Mouse (Mus musculus) layer of hippocampus, adult 9-11 months (tissue): ENCODE measurements at regions not wholly inside any gene's neighbourhood (a gene's known extent, or its start where the extent isn't known, plus 50 kb on each side); places are given as distances from the start of the nearest gene placed in this dataset.
A peak's percentile ranks its signal among the peaks of the same experiment; 100 is the strongest.

Source experiments
- DNase-seq: peaks from one replicate; pipeline ENCODE4 v3.0.0; 2022

- DNase-seq = no peak
These were observed 551.3 kb upstream of the Tenm3 start for GRCm38 (mm10) chr8:49395029-49395428.

GRCm38 (mm10) chr8:49389525-49389924, 545.8 kb upstream of the Tenm3 start:
- DNase-seq = no peak

DNA sequence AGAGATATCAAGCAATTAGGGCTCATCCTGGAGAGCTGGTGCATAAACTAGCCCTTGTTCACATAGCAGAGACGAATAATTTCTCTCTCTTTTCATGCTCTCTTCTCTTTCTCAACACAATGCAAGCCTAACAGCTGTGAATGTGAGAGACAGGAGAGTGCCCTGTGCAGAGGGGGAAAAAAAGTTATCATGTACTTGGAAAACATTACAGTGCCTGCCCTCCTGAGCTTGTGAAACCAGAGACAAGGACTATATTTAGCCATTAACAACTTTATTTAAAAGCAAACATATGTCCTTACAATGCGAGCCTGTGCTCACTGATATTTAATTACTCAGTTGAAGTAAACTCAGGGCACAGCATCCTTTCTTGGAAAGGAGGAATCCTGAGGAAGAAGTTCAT, 543.8 kb upstream of the Tenm3 start:
- no peak for DNase-seq

- DNase-seq = no peak
These were observed 528.9 kb upstream of the Tenm3 start for GRCm38 (mm10) chr8:49372686-49373085.

GRCm38 (mm10) chr8:49362682-49363081, 518.9 kb upstream of the Tenm3 start:
- no peak for DNase-seq

DNA sequence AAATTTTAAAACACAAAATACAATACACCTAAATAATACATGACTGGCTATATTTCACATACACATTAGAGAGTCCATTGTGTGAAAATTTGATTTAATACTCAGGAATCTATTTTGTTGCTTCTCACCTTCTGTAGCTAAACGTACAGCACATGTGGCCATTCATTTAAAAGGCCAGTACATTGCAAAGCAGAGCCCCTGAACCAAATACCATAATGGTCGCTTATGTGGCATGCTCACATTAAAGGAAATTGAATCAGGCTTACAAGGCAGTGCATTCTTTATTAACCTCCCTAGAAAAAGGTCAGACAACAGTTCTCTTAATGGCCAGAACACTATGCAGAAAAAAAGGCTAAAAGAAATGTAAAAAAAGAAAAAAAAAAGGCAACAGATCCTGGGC, 517.7 kb upstream of the Tenm3 start:
- DNase-seq = no peak

DNA sequence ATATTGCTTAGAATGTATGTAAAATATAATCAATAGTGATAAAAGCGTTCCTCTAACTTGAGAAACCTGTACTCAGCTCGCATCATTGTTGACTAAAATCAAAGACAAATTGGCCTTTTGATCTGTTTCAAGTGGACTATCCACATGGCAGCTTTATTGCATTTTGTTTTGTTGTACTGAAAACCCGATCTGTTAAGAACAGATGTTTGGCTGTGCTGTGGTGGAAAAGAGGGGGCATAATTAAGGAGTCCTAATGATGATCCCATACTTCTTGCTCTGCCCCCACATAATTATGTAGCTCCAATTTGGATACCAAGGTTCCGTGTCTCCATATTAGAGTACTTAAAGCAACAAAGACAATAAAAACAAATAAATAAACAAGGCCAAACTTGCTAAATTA, 516.4 kb upstream of the Tenm3 start:
- DNase-seq = no peak

- DNase-seq = no peak
These were observed 515.9 kb upstream of the Tenm3 start for GRCm38 (mm10) chr8:49359671-49360070.

GRCm38 (mm10) chr8:49348602-49349001, 504.9 kb upstream of the Tenm3 start:
- no peak for DNase-seq

DNA sequence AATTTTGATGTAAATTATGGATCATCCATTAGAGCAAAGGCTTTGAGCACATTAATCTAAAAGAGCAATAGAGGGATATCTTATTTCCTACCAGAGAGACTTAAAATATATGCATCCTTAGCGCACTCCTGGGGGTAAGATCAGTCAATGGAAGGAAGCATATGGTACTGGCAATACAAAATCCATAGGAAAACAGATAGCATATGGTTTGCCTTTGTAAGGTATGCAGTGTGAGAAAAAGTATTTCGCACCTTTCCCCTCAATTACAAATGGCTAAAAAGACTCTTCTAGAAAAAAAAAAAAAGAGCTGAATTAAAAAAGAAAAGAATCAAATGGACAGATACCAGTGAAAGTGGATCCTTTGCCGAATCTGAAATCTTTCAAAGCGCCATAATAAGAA, 495.0 kb upstream of the Tenm3 start:
- no peak for DNase-seq

GRCm38 (mm10) chr8:49326980-49327379, 483.2 kb upstream of the Tenm3 start:
- DNase-seq = no peak

GRCm38 (mm10) chr8:49321404-49321803, 477.7 kb upstream of the Tenm3 start:
- DNase-seq = no peak

DNA sequence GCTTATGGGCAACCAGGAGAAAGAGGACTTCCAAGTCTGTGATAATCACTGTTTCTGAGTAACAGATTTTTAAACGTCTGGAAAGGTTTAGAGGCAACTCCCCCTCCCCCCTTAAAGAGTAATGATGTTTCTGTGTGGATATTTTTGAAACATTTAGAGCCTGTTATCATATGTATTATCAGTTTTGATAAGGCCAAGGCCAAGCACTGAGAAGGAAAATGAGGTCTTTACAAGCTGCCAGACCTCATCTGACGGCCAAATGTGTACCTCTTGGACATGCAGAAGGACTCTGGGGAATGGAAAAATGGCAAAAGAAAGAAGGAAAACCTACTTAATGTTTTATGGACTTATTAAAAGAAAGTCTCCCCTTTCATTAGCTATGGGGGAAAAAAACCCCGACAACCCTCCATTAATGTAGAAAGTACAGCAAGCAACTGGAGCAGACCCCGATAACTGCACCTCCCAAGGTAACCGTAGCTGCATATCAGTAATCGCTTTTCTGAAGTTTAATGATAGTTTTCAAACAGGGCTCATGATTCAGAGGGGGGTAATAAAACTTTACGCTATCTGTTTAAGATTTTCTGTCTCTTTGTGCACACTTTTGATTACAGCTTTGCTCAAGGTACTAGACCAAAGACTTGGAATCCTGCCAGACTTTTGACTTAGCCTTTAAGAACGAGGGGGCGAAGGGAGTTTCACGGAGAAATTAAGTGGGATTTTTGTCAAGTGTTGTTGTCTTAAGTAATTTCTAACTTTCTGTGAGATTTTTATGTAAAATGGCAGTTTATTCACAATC, 469.9 kb upstream of the Tenm3 start:
- DNase-seq = no peak

GRCm38 (mm10) chr8:49312816-49313215, 469.1 kb upstream of the Tenm3 start:
- DNase-seq = no peak

GRCm38 (mm10) chr8:49282401-49282800, 438.6 kb upstream of the Tenm3 start:
- DNase-seq = peak; percentile 2

GRCm38 (mm10) chr8:49281254-49281653, 437.5 kb upstream of the Tenm3 start:
- DNase-seq = no peak

GRCm38 (mm10) chr8:49274031-49274430, 430.3 kb upstream of the Tenm3 start:
- no peak for DNase-seq

DNA sequence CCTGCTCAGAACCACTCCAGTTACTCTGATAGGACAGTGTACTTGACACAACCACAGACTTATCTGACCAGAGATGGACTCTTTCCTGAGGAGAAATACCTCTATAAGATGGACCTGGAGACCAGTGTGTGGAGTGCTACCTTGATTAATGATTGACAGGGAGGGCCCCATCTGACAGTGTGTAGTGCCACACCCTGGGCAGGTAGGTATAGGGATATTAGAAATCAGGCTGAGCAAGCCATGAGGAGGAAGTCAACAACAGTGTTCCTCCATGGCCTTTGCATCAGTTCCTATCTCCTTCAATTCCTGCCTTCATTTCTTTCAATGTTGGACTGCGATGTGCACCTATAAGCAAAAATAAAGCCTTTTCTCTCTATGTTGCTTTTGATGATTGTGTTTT, 429.4 kb upstream of the Tenm3 start:
- DNase-seq = no peak

- no peak for DNase-seq
These were observed 419.7 kb upstream of the Tenm3 start for GRCm38 (mm10) chr8:49263416-49263815.

DNA sequence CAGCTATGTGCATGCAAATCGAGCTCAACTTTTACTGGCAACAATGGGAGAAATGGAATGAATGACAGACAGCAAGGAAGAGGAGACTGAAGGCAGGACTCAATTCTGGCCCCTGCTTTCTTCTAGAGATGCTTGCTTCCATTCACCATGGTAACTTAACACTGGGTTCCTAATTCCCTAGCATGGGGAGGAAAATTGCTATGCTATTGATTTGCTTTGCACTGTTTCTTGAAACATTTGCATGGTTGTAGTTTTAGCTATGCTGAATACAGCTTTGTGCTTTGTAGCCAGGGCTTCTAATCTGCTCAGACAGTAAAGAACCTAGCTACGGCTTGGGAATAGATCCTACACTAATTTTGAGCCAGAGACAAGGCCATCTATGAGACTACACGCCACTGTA, 419.0 kb upstream of the Tenm3 start:
- no peak for DNase-seq

GRCm38 (mm10) chr8:49255954-49256353, 412.2 kb upstream of the Tenm3 start:
- no peak for DNase-seq

DNA sequence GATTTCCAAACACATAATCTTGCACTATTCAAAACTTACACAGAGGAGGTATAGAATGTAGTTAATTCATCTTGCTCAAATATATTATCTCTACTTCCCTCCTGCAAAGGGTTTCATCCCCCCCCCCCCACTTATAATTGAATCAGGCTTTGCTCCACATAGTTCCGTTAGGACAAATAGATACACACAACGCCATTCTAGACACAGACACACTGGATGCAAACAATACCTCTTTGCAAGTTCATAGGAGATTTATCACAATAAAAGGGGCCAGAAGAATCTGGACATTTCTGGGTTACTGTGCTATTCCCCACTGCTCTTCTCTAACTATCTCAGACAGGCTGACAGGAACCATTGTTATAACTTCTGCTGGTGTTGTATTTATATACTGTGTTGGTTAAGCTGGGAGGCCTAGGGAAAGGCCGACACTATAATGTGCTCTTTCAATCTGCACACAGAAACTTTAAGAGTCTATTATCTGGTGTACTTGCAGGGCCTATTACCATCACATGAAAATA, 410.6 kb upstream of the Tenm3 start:
- DNase-seq = no peak

DNA sequence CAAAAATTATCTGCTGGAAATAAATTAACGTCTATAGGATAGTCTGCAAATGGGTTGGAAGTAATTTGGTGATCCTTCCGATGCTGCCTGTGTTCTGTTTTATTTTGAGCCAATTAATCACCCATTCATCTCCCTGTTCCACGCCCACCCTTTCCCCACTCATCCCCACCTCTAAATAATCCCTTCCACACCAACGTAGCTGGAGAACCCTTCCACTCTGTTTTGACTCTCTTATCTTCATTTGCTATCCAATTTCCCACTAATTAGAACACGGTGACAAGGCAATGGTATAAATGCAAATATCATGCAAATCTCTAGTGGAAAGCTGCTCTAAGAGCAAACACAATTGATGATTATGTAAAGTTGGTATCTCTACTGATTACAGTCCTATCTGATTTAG, 399.3 kb upstream of the Tenm3 start:
- DNase-seq = no peak

DNA sequence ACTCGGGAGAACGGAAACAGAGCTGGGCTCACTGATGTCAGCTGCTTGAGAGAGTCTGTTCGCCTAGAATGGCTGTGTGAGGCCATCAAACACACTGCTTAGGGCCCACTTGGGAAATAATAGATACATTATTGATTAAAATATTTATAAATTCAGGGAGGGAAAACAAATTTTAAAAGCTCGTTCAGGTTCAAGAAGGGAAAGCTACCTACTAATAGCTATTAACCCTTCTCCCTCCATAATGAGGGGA, 393.0 kb upstream of the Tenm3 start:
- DNase-seq = no peak
